Mouse (Mus musculus) heart, postnatal 0 days (tissue): ENCODE results near the gene Rex1bd.
"Not testable (repeated sequence)": the region's sequence is repeated elsewhere in the genome, so short reads cannot be mapped to it uniquely, and the experiment has no call there.

Experiments used
- CTCF ChIP-seq: IDR thresholded peaks from 2 replicates; pipeline ENCODE4 v1.5.1; 2016; ENCODE audit warnings: antibody characterized with exemption, control low read depth, low read depth
- EP300 ChIP-seq: IDR thresholded peaks from 2 replicates; pipeline ENCODE4 v1.6.1; 2016; ENCODE audit warnings: antibody characterized with exemption, low read depth

GRCm38 (mm10) chr8:70511174-70511573, 4.6 kb upstream of the Rex1bd start:
- TF ChIP-seq CTCF, EP300: not testable (repeated sequence)
